Mouse (Mus musculus) MEL (cell line): ENCODE measurements around the gene Prdx1. TPM values are rescaled to one million over a fixed set of nuclear protein-coding genes. Genes with fewer than 3 reads are reported as not detected.
A peak's percentile ranks its signal among the peaks of the same experiment; 100 is the strongest.

Experiments used
- DNase-seq: peaks from one replicate; pipeline ENCODE4 v3.0.0; 2011; ENCODE audit warnings: low read depth, low spot score
- H3K27ac ChIP-seq: 2 replicates; pipeline ENCODE4 v1.5.1; 2012; ENCODE audit warnings: low read depth, mild to moderate bottlenecking, control low read depth, low read length, moderate library complexity; ENCODE audit not compliant: control insufficient read depth
- H3K27me3 ChIP-seq, 2 experiments: fragments of 150-350 bp in 1 of 2; sonication (generic) in 1 of 2; 2 replicates each; pipeline ENCODE4 v1.6.1; 2012; ENCODE audit warnings: low read length in 2 of 2, mild to moderate bottlenecking in 2 of 2, improper control_type of control experiment in 1 of 2, moderate library complexity in 1 of 2; ENCODE audit not compliant: insufficient read depth in 2 of 2, control insufficient read depth in 1 of 2
- H3K36me3 ChIP-seq, 2 experiments: 2 replicates each; pipeline ENCODE4 v1.6.1; 2012 to 2014; ENCODE audit warnings: low read length in 2 of 2, improper control_type of control experiment in 1 of 2, inconsistent platforms in 1 of 2, mild to moderate bottlenecking in 1 of 2; ENCODE audit not compliant: insufficient read depth in 2 of 2, control insufficient read depth in 1 of 2
- H3K4me1 ChIP-seq, 2 experiments: fragments of 150-350 bp in 1 of 2; sonication (generic) in 1 of 2; 2 replicates each; pipeline ENCODE4 v1.6.1; 2012; ENCODE audit warnings: low read length in 2 of 2, improper control_type of control experiment in 1 of 2, mild to moderate bottlenecking in 1 of 2; ENCODE audit not compliant: insufficient read depth in 2 of 2, control insufficient read depth in 1 of 2
- H3K4me3 ChIP-seq, 2 experiments: fragments of 150-350 bp in 1 of 2; sonication (generic) in 1 of 2; 2 replicates each; pipeline ENCODE4 v1.5.1; 2012; ENCODE audit warnings: low read depth in 2 of 2, low read length in 2 of 2, mild to moderate bottlenecking in 2 of 2, moderate library complexity in 2 of 2, control low read depth in 1 of 2, improper control_type of control experiment in 1 of 2; ENCODE audit not compliant: control insufficient read depth in 1 of 2, insufficient read depth in 1 of 2
- H3K79me2 ChIP-seq: 2 replicates; pipeline ENCODE4 v1.6.1; 2012; ENCODE audit warnings: mild to moderate bottlenecking, low read length, moderate library complexity; ENCODE audit not compliant: control insufficient read depth, poor library complexity, insufficient read depth
- H3K9ac ChIP-seq: 2 replicates; pipeline ENCODE4 v1.6.1; 2012; ENCODE audit warnings: low read depth, mild to moderate bottlenecking, control low read depth, low read length, moderate library complexity; ENCODE audit not compliant: control insufficient read depth, poor library complexity, severe bottlenecking
- H3K9me3 ChIP-seq: fragments of 150-350 bp; sonication (generic); replicated peaks from 2 replicates; pipeline ENCODE4 v1.6.1; 2012; ENCODE audit warnings: mild to moderate bottlenecking, low read length, improper control_type of control experiment, moderate library complexity; ENCODE audit not compliant: insufficient read depth
- BHLHE40 ChIP-seq: IDR thresholded peaks from 2 replicates; pipeline ENCODE4 v1.6.1; 2012; ENCODE audit warnings: low read depth, mild to moderate bottlenecking, inconsistent platforms, low read length, improper control_type of control experiment, borderline replicate concordance
- CHD1 ChIP-seq: IDR thresholded peaks from 2 replicates; pipeline ENCODE4 v1.6.1; 2012; ENCODE audit warnings: low read depth, mild to moderate bottlenecking, inconsistent platforms, low read length, improper control_type of control experiment
- E2F4 ChIP-seq: IDR thresholded peaks from 2 replicates; pipeline ENCODE4 v1.6.1; 2011; ENCODE audit warnings: low read depth, low read length, improper control_type of control experiment, borderline replicate concordance
- ELF1 ChIP-seq: IDR thresholded peaks from 2 replicates; pipeline ENCODE4 v1.6.1; 2014; ENCODE audit warnings: low read depth, mild to moderate bottlenecking, inconsistent platforms, low read length, improper control_type of control experiment, moderate library complexity
- EP300 ChIP-seq, 2 experiments: IDR thresholded peaks; 2 replicates each; pipeline ENCODE4 v1.6.1; 2011; ENCODE audit warnings: improper control_type of control experiment in 2 of 2, low read length in 2 of 2, low read depth in 1 of 2, mild to moderate bottlenecking in 1 of 2
- ETS1 ChIP-seq: IDR thresholded peaks from 2 replicates; pipeline ENCODE4 v1.6.1; 2012; ENCODE audit warnings: low read depth, mild to moderate bottlenecking, inconsistent platforms, low read length, improper control_type of control experiment, moderate library complexity
- GATA1 ChIP-seq: IDR thresholded peaks from 2 replicates; pipeline ENCODE4 v1.6.1; 2011; ENCODE audit warnings: low read depth, low read length, improper control_type of control experiment
- KAT2A ChIP-seq: conservative IDR thresholded peaks from 2 replicates; pipeline ENCODE4 v1.6.1; 2012; ENCODE audit warnings: low read depth, low read length, improper control_type of control experiment, inconsistent platforms
- MAFK ChIP-seq: IDR thresholded peaks from 2 replicates; pipeline ENCODE4 v1.6.1; 2011; ENCODE audit warnings: low read depth, mild to moderate bottlenecking, low read length, improper control_type of control experiment, borderline replicate concordance
- MAZ ChIP-seq: IDR thresholded peaks from 2 replicates; pipeline ENCODE4 v1.6.1; 2012; ENCODE audit warnings: low read depth, mild to moderate bottlenecking, inconsistent platforms, low read length, improper control_type of control experiment
- MEF2A ChIP-seq: IDR thresholded peaks from 2 replicates; pipeline ENCODE4 v1.6.1; 2014; ENCODE audit warnings: low read depth, mild to moderate bottlenecking, inconsistent platforms, low read length, improper control_type of control experiment; ENCODE audit not compliant: poor library complexity, insufficient replicate concordance, severe bottlenecking; ENCODE audit errors: extremely low read depth
- MYB ChIP-seq: IDR thresholded peaks from 2 replicates; pipeline ENCODE4 v1.6.1; 2011; ENCODE audit warnings: mild to moderate bottlenecking, low read depth, low read length, improper control_type of control experiment
- MYC ChIP-seq: IDR thresholded peaks from 2 replicates; pipeline ENCODE4 v1.6.1; 2011; ENCODE audit warnings: low read depth, mild to moderate bottlenecking, low read length, improper control_type of control experiment, moderate library complexity
- NELFE ChIP-seq: IDR thresholded peaks from 2 replicates; pipeline ENCODE4 v1.6.1; 2011; ENCODE audit warnings: low read depth, low read length, improper control_type of control experiment
- POLR2AphosphoS2 ChIP-seq: IDR thresholded peaks from 2 replicates; pipeline ENCODE4 v1.6.1; 2011; ENCODE audit warnings: low read length, improper control_type of control experiment
- POLR2AphosphoS5 ChIP-seq: IDR thresholded peaks from 2 replicates; pipeline ENCODE4 v1.6.1; 2012; ENCODE audit warnings: low read depth, borderline replicate concordance, mild to moderate bottlenecking, inconsistent platforms, low read length, moderate library complexity, mixed read lengths
- RCOR1 ChIP-seq: IDR thresholded peaks from 2 replicates; pipeline ENCODE4 v1.6.1; 2012; ENCODE audit warnings: low read depth, mild to moderate bottlenecking, inconsistent platforms, low read length, improper control_type of control experiment
- TBP ChIP-seq: IDR thresholded peaks from 2 replicates; pipeline ENCODE4 v1.8.0; 2011; ENCODE audit warnings: low read depth, low read length, improper control_type of control experiment
- TCF12 ChIP-seq: IDR thresholded peaks from 2 replicates; pipeline ENCODE4 v1.6.1; 2014; ENCODE audit warnings: low read depth, mild to moderate bottlenecking, inconsistent platforms, low read length, improper control_type of control experiment, moderate library complexity
- USF1 ChIP-seq: IDR thresholded peaks from 2 replicates; pipeline ENCODE4 v1.6.1; 2014; ENCODE audit warnings: low read depth, mild to moderate bottlenecking, inconsistent platforms, low read length, improper control_type of control experiment, moderate library complexity
- polyA plus RNA-seq, 2 experiments: library from polyadenylated mRNA; stranded (reverse) in 1 of 2; unstranded in 1 of 2; fragments of >175 nt in 1 of 2; fragments of >200 nt in 1 of 2; gene quantifications; 2 replicates each; pipeline versions ENCODE4 v1.2.1 to v1.2.4; 2012; ENCODE audit warnings: low replicate concordance in 2 of 2, low read depth in 1 of 2; ENCODE audit not compliant: insufficient read length in 2 of 2, insufficient read depth in 1 of 2, missing spikeins in 1 of 2
- total RNA-seq: library from RNA; depleted of rRNA; stranded (reverse); fragments of 300-350 nt; gene quantifications from 2 replicates; pipeline ENCODE4 v1.2.3, GENCODE M21; 2012

The Prdx1 gene
- total and polyA plus RNA-seq, 3 experiments: 223 to 416 TPM; not detected in 1

- H3K4me3 ChIP-seq: no peak overlapping the region
Observed at GRCm38 (mm10) chr4:116649411-116649810, 35.9 kb upstream of the Prdx1 start.

GRCm38 (mm10) chr4:116650365-116650764 is 35.0 kb upstream of the Prdx1 start:
- peaks cover 47% of the 10 kb centered on the region for H3K79me2 ChIP-seq
- 0 out of 2 replicates have a peak, but pooled peaks have one; percentile 2 for TF ChIP-seq TCF12
- TF ChIP-seq MEF2A: no peak
- no peak for TF ChIP-seq MAFK
- TF ChIP-seq, all 39 proteins: peak for 1
- Histone ChIP-seq H3K27me3 (no peaks in the 10 kb centered on the region), H3K4me3 (peak overlapping the region; percentile 81 to 84), H3K27ac (no peak overlapping the region), H3K36me3 (peaks cover 7 to 32% of the 10 kb centered on the region in 2 experiments), H3K4me1 (peaks cover 2 to 15% of the 10 kb centered on the region in 2 experiments; a peak in 2 of 4 replicates), H3K9me3 (no peaks in the 10 kb centered on the region), H3K9ac (peak overlapping the region; percentile 88)
- DNase-seq: no peak

More at GRCm38 (mm10) chr4:116649411-116649810, 35.9 kb upstream of the Prdx1 start:
- no peak for DNase-seq
- Histone ChIP-seq H3K36me3 (peaks cover 10 to 28% of the 10 kb centered on the region in 2 experiments), H3K27me3 (no peaks in the 10 kb centered on the region), H3K4me1 (peaks cover 2 to 15% of the 10 kb centered on the region in 2 experiments; a peak in 2 of 4 replicates)
- TF ChIP-seq RCOR1 (no peak), POLR2AphosphoS2 (no peak), TCF12 (no peak), ETS1 (no peak), NELFE (no peak), ELF1 (no peak), MYB (no peak), E2F4 (no peak), MAZ (no peak), TBP (no peak), USF1 (no peak), MEF2A (no peak), MYC (no peak), EP300 (IDR thresholded peaks at IDR 0.05; ENCODE audit: low read depth in 1 of 2, low read length in 2 of 2) (no peak), CHD1 (no peak), BHLHE40 (no peak), POLR2AphosphoS5 (no peak), KAT2A (no peak), GATA1 (no peak)
- TF ChIP-seq, all 39 proteins: peak for 0
- H3K9ac ChIP-seq: no peak overlapping the region
- H3K79me2 ChIP-seq: peaks cover 51% of the 10 kb centered on the region
- no peak overlapping the region for H3K27ac ChIP-seq
- no peaks in the 10 kb centered on the region for H3K9me3 ChIP-seq
